Mouse (Mus musculus): ENCODE results near the gene Cyth1. TPM values are rescaled to one million over a fixed set of nuclear protein-coding genes. Genes with fewer than 3 reads are reported as not detected.

Gene Cyth1
- polyA plus RNA-seq, 1 experiment from 2014 or later = 10.8 TPM

- H3K9me3 ChIP-seq (ENCODE audit: control insufficient read depth, low read depth, low read length) = no peaks in the 10 kb centered on the region
- no peaks in the 10 kb centered on the region for H3K36me3 ChIP-seq (ENCODE audit: control insufficient read depth, insufficient read depth, low read length)
- WGBS = 15% methylated on average over 6 of the region's 6 CpGs
- peaks cover 17% of the 10 kb centered on the region for H3K4me1 ChIP-seq (ENCODE audit: control insufficient read depth, insufficient read depth, low read length)
- no peak overlapping the region for H3K4me3 ChIP-seq (ENCODE audit: low read depth, low read length)
- no peak overlapping the region for H3K9ac ChIP-seq (replicated peaks; ENCODE audit: low read depth, low read length)
- H3K4me2 ChIP-seq (replicated peaks; ENCODE audit: low read depth, low read length) = no peak overlapping the region
- ATAC-seq (ENCODE audit: insufficient number of reproducible peaks, insufficient read depth, low FRiP score, low read depth) = no peak
- no peaks in the 10 kb centered on the region for H3K27me3 ChIP-seq (ENCODE audit: control insufficient read depth, insufficient read depth, low read length)
- H3K27ac ChIP-seq (ENCODE audit: low read length) = no peak overlapping the region
Measured at GRCm38 (mm10) chr11:118083811-118084210, 164.6 kb downstream of the Cyth1 start.

GRCm38 (mm10) chr11:118082294-118082693 is 166.1 kb downstream of the Cyth1 start:
- no peak overlapping the region for H3K27ac ChIP-seq (ENCODE audit: low read length)
- no peaks in the 10 kb centered on the region for H3K36me3 ChIP-seq (ENCODE audit: control insufficient read depth, insufficient read depth, low read length)
- H3K9me3 ChIP-seq (ENCODE audit: control insufficient read depth, low read depth, low read length) = no peaks in the 10 kb centered on the region
- H3K4me2 ChIP-seq (replicated peaks; ENCODE audit: low read depth, low read length) = no peak overlapping the region
- no peak overlapping the region for H3K4me3 ChIP-seq (ENCODE audit: low read depth, low read length)
- WGBS = 92% methylated on average over 14 of the region's 14 CpGs
- H3K9ac ChIP-seq (replicated peaks; ENCODE audit: low read depth, low read length) = no peak overlapping the region
- peaks cover 17% of the 10 kb centered on the region for H3K4me1 ChIP-seq (ENCODE audit: control insufficient read depth, insufficient read depth, low read length)
- no peaks in the 10 kb centered on the region for H3K27me3 ChIP-seq (ENCODE audit: control insufficient read depth, insufficient read depth, low read length)
- ATAC-seq (ENCODE audit: insufficient number of reproducible peaks, insufficient read depth, low FRiP score, low read depth) = no peak

Other genes starting within 250 kb of the Cyth1 start
- 0.25 and 0.29 TPM in 2 replicates for gene Dnah17, start 118.0 kb downstream of the Cyth1 start, polyA plus RNA-seq (2014; fragmentation: Nextera tagmentation; extraction: Ambion mirVana)
- gene Usp36, start 41.7 kb upstream of the Cyth1 start, polyA plus RNA-seq (2014; fragmentation: Nextera tagmentation; extraction: Ambion mirVana) = 17.5 and 19.1 TPM in 2 replicates
- 0.62 TPM in 1 of 2 replicates, not detected in the other for gene Cep295nl, start 93.9 kb upstream of the Cyth1 start, polyA plus RNA-seq (2014; fragmentation: Nextera tagmentation; extraction: Ambion mirVana)
- gene Timp2, start 107.1 kb upstream of the Cyth1 start, polyA plus RNA-seq (2014; fragmentation: Nextera tagmentation; extraction: Ambion mirVana) = 101 and 109 TPM in 2 replicates
- 39.0 and 39.2 TPM in 2 replicates for gene Lgals3bp, start 153.5 kb upstream of the Cyth1 start, polyA plus RNA-seq (2014; fragmentation: Nextera tagmentation; extraction: Ambion mirVana)
- gene Cant1, start 170.5 kb upstream of the Cyth1 start, polyA plus RNA-seq (2014; fragmentation: Nextera tagmentation; extraction: Ambion mirVana) = 21.8 and 25.7 TPM in 2 replicates
- gene C1qtnf1, start 179.6 kb upstream of the Cyth1 start, polyA plus RNA-seq (2014; fragmentation: Nextera tagmentation; extraction: Ambion mirVana) = 7.0 and 7.9 TPM in 2 replicates
- gene Engase, start 228.2 kb upstream of the Cyth1 start, polyA plus RNA-seq (2014; fragmentation: Nextera tagmentation; extraction: Ambion mirVana) = 5.2 and 7.0 TPM in 2 replicates